Mouse (Mus musculus): ENCODE results near the gene Rgl2. TPM values are rescaled to one million over a fixed set of nuclear protein-coding genes. Genes with fewer than 3 reads are reported as not detected.
A peak's percentile ranks its signal among the peaks of the same experiment; 100 is the strongest.

The Rgl2 gene
- polyA plus RNA-seq, 1 experiment: 171 TPM

DNA sequence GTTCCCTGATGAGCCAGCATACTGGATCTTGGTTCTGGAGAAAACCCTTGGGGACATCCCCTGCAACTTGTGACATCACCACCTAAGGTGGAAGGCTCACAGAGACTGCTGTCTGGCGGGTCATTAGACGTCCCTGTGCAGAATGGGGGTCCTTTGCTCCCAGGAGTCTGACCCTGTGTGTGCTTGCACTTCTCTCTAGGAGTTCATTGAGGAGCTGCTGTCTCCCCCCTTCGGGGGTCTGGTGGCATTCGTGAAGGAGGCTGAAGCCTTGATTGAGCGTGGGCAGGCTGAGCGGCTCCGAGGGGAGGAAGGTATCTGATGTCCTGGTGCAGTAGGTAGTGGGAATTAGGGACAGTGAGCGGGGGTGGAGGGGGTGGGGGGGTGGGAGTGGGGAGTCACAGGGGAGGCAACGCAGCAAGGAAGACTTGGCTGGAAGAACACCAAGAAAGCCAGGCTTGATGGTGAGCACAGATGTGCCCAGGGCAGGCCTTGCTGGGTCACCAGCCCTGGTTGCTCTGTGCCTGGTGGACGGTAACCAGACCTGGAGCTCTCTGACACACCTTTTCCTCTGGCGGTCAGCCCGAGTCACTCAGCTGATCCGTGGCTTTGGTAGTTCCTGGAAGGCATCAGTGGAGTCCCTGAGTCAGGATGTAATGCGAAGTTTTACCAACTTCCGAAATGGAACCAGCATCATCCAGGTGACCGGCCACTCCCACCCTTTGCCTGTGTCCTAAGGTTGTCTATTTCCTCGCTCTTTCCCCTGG, 35.9 kb downstream of the Rgl2 start:
- DNase-seq: peak in 1 of 2 experiments; percentile 9
- no peak for TF ChIP-seq POLR2A (IDR thresholded peaks at IDR 0.05; ENCODE audit: borderline replicate concordance, insufficient read depth, low read length)
- no peak for TF ChIP-seq CTCF (IDR thresholded peaks at IDR 0.05; ENCODE audit: borderline replicate concordance, insufficient read depth, low read depth, low read length)
- Histone ChIP-seq H3K27ac (ENCODE audit: insufficient read depth, low read length) (no peak overlapping the region), H3K4me1 (ENCODE audit: control insufficient read depth, insufficient read depth, low read length) (no peaks in the 10 kb centered on the region), H3K27me3 (ENCODE audit: control insufficient read depth, insufficient read depth, low read length) (no peaks in the 10 kb centered on the region), H3K4me3 (replicated peaks; ENCODE audit: insufficient read depth, low read depth, low read length) (no peak overlapping the region)
- WGBS: 89% methylated on average over 17 of the region's 17 CpGs

DNA sequence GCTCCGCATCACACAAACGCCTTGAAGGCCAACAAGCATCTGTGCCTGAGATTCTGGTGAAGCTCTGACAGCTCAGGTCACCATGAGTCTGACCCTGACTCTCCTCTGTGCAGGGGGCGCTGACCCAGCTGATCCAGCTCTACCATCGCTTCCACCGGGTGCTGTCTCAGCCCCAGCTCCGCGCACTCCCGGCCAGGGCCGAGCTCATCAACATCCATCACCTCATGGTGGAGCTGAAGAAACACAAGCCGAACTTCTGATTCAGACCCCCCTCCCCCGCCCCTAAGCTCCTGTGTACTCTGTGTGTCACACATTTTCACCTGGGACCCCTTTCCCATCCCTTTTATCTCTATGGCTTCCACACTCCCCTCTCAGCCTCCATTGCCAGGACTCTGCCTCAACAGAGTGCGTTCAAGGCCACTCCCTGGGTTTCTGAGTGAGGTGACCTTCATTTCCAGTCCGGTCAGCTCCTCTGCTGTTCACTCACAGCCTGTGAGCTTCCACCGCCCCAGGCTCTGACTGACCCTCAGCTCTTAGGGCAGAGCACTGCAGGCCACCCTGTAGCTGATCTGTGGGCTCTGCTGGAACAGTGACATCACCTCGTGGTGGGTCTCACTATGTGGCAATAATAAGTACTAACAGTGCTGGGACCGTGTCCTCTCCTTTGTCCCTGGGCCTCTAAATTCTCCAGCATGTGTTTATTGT, 36.7 kb downstream of the Rgl2 start:
- WGBS: 90% methylated on average over 16 of the region's 16 CpGs
- Histone ChIP-seq H3K27me3 (ENCODE audit: control insufficient read depth, insufficient read depth, low read length) (no peaks in the 10 kb centered on the region), H3K4me1 (ENCODE audit: control insufficient read depth, insufficient read depth, low read length) (no peaks in the 10 kb centered on the region), H3K4me3 (replicated peaks; ENCODE audit: insufficient read depth, low read depth, low read length) (no peak overlapping the region), H3K27ac (ENCODE audit: insufficient read depth, low read length) (no peak overlapping the region)
- DNase-seq: peak in 1 of 2 experiments; percentile 13
- TF ChIP-seq CTCF (IDR thresholded peaks at IDR 0.05; ENCODE audit: borderline replicate concordance, insufficient read depth, low read depth, low read length): no peak
- TF ChIP-seq POLR2A (IDR thresholded peaks at IDR 0.05; ENCODE audit: borderline replicate concordance, insufficient read depth, low read length): no peak

DNA sequence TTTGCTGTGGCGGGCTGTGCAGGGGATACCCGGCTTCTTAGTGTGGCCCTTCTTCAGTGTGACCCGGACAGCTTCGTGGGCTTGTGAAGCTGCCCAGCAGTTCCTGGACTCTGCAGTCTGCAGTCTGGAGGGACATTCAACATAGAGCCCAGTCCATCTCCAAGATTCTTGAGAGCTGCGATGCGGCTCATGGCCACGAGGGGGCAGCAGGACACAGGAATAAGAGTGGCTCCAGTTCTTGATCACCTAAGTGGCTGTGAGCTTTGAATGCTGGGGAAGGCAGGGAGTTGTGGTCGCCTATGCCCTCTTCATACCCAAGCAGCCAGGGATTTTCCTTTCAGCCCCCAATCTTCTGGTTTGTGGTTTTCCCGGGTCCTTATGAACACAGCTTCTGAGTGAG, 39.1 kb downstream of the Rgl2 start:
- no peaks in the 10 kb centered on the region for H3K27me3 ChIP-seq (ENCODE audit: control insufficient read depth, insufficient read depth, low read length)
- no peak for TF ChIP-seq POLR2A (IDR thresholded peaks at IDR 0.05; ENCODE audit: borderline replicate concordance, insufficient read depth, low read length)
- peak; percentile 92 for TF ChIP-seq CTCF (IDR thresholded peaks at IDR 0.05; ENCODE audit: borderline replicate concordance, insufficient read depth, low read depth, low read length)
- H3K4me3 ChIP-seq (replicated peaks; ENCODE audit: insufficient read depth, low read depth, low read length): no peak overlapping the region
- no peaks in the 10 kb centered on the region for H3K4me1 ChIP-seq (ENCODE audit: control insufficient read depth, insufficient read depth, low read length)
- WGBS: 2% methylated on average over 9 of the region's 9 CpGs
- no peak overlapping the region for H3K27ac ChIP-seq (ENCODE audit: insufficient read depth, low read length)
- peak; percentile 69 to 84 for DNase-seq

DNA sequence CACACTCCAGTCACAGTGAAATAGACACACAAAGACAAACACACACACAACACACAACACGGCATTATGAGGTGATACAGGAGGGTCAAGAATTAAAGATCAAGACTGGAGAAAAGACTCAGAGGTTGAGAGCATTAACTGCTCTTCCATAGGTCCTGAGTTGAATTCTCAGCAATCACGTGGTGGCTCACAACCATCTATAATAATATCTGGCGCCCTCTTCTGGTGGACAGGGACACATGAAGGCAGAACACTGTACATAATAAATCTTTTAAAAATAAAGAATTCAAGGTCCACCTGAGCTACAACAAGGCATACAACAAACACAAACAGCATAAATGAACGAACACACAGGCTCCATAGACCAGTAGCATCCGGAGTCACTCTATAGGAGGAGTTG, 39.6 kb downstream of the Rgl2 start:
- no peak overlapping the region for H3K27ac ChIP-seq (ENCODE audit: insufficient read depth, low read length)
- WGBS: 28% methylated on average over 5 of the region's 5 CpGs
- no peaks in the 10 kb centered on the region for H3K4me1 ChIP-seq (ENCODE audit: control insufficient read depth, insufficient read depth, low read length)
- H3K4me3 ChIP-seq (replicated peaks; ENCODE audit: insufficient read depth, low read depth, low read length): no peak overlapping the region
- peak; percentile 7 to 36 for DNase-seq
- no peaks in the 10 kb centered on the region for H3K27me3 ChIP-seq (ENCODE audit: control insufficient read depth, insufficient read depth, low read length)
- no peak for TF ChIP-seq POLR2A (IDR thresholded peaks at IDR 0.05; ENCODE audit: borderline replicate concordance, insufficient read depth, low read length)
- TF ChIP-seq CTCF (IDR thresholded peaks at IDR 0.05; ENCODE audit: borderline replicate concordance, insufficient read depth, low read depth, low read length): no peak

DNA sequence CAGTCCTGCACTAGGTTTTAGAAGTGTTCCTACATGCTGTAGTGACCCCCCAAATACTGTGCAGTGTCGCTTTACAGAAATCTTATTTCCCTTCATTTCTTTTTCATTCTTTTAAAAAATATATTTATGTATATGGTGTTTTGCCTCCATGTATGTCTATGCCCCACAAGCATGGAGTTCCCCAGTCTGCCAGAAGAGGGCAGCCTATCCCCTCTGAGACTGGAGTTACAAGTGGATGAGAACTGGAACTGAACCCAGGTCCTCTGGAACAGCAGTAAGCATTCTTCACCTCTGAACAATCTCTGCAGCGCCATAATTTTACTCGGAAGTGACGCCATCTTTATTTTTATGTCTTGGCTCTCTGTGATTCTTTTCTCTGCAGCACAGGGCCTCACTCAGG, 40.1 kb downstream of the Rgl2 start:
- TF ChIP-seq POLR2A (IDR thresholded peaks at IDR 0.05; ENCODE audit: borderline replicate concordance, insufficient read depth, low read length) (no peak), CTCF (IDR thresholded peaks at IDR 0.05; ENCODE audit: borderline replicate concordance, insufficient read depth, low read depth, low read length) (peak; percentile 11; the same call in 1 of the 2 replicates)
- DNase-seq: no peak
- H3K27me3 ChIP-seq (ENCODE audit: control insufficient read depth, insufficient read depth, low read length): no peaks in the 10 kb centered on the region
- 77% methylated on average over 4 of the region's 4 CpGs for WGBS
- no peak overlapping the region for H3K27ac ChIP-seq (ENCODE audit: insufficient read depth, low read length)
- H3K4me1 ChIP-seq (ENCODE audit: control insufficient read depth, insufficient read depth, low read length): no peaks in the 10 kb centered on the region
- H3K4me3 ChIP-seq (replicated peaks; ENCODE audit: insufficient read depth, low read depth, low read length): no peak overlapping the region

DNA sequence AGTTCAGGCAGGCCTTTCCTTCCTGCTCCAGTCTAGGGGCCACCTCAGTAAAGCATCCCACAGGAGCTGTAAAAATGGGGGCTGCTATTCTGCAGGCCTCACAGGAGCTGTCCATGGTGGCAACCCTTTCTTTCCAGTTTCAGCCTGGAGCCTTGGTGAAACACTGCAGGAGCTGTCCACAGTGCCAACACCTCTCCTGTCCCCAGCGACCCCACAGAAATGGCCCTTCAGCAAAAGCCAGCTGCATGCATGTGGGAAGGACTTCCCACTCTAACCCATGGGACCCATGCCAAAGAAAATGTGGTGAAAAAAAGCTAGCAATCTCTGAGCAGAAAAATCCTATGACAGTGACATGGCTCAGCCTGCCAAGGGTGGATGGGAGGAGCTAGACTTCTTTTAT, 43.3 kb downstream of the Rgl2 start:
- Histone ChIP-seq H3K27ac (ENCODE audit: insufficient read depth, low read length) (no peak overlapping the region), H3K27me3 (ENCODE audit: control insufficient read depth, insufficient read depth, low read length) (no peaks in the 10 kb centered on the region), H3K4me3 (replicated peaks; ENCODE audit: insufficient read depth, low read depth, low read length) (no peak overlapping the region), H3K4me1 (ENCODE audit: control insufficient read depth, insufficient read depth, low read length) (no peaks in the 10 kb centered on the region)
- whole genome bisulfite sequencing: 3% methylated on average over 1 of the region's 1 CpGs
- no peak for DNase-seq
- TF ChIP-seq CTCF (IDR thresholded peaks at IDR 0.05; ENCODE audit: borderline replicate concordance, insufficient read depth, low read depth, low read length) (no peak), POLR2A (IDR thresholded peaks at IDR 0.05; ENCODE audit: borderline replicate concordance, insufficient read depth, low read length) (no peak)

DNA sequence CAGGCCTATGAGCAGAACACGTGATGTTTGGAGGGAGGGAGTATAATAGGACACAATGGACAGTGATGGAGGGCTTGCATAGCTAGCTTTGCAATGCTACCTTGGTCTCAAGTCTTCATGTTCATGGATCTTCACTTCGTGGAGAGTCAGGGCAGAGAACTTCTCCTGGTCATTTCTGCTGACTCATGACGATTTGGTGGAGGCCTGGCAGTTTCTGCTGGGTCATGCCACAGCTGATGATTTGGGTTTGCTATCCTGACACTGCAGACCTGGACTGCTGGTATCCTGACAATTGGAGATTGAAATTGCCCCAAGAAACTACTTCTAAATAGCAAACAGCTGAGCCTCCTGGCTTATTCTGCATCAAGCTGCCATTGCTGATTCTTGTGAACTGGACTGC, 44.2 kb downstream of the Rgl2 start:
- no peak overlapping the region for H3K4me3 ChIP-seq (replicated peaks; ENCODE audit: insufficient read depth, low read depth, low read length)
- H3K27me3 ChIP-seq (ENCODE audit: control insufficient read depth, insufficient read depth, low read length): no peaks in the 10 kb centered on the region
- 69% methylated on average over 3 of the region's 3 CpGs for WGBS
- TF ChIP-seq POLR2A (IDR thresholded peaks at IDR 0.05; ENCODE audit: borderline replicate concordance, insufficient read depth, low read length) (no peak), CTCF (IDR thresholded peaks at IDR 0.05; ENCODE audit: borderline replicate concordance, insufficient read depth, low read depth, low read length) (no peak)
- H3K4me1 ChIP-seq (ENCODE audit: control insufficient read depth, insufficient read depth, low read length): no peaks in the 10 kb centered on the region
- H3K27ac ChIP-seq (ENCODE audit: insufficient read depth, low read length): no peak overlapping the region
- DNase-seq: no peak

Data from cerebellum, adult 2 months (tissue).